Mouse (Mus musculus): ENCODE data around the gene Sdhb. TPM values are rescaled to one million over a fixed set of nuclear protein-coding genes. Genes with fewer than 3 reads are reported as not detected.

Gene Sdhb
- polyA plus RNA-seq, 1 experiment: 103 TPM

GRCm38 (mm10) chr4:141010526-141010925 is 49.5 kb downstream of the Sdhb start:
- Histone ChIP-seq H3K9me3 (replicated peaks; ENCODE audit: control insufficient read depth, insufficient read depth, low read length, poor library complexity, severe bottlenecking) (peaks cover 9% of the 10 kb centered on the region; the same call in 1 of the 2 replicates), H3K27me3 (ENCODE audit: control insufficient read depth, insufficient read depth, low read length, poor library complexity, severe bottlenecking) (no peaks in the 10 kb centered on the region), H3K9ac (ENCODE audit: low read depth, poor library complexity, severe bottlenecking) (peak overlapping the region; percentile 23; the same call in 1 of the 2 replicates), H3K4me3 (ENCODE audit: low read depth, low read length) (peak overlapping the region; percentile 43), H3K36me3 (ENCODE audit: control insufficient read depth, insufficient read depth, low read length, poor library complexity, severe bottlenecking) (no peaks in the 10 kb centered on the region), H3K4me1 (ENCODE audit: control insufficient read depth, insufficient read depth, low read length) (no peaks in the 10 kb centered on the region), H3K27ac (ENCODE audit: insufficient read depth, low read length) (no peak overlapping the region)
- TF ChIP-seq CTCF (IDR thresholded peaks at IDR 0.05; ENCODE audit: low read depth, low read length): no peak
- no peak for TF ChIP-seq EP300 (IDR thresholded peaks at IDR 0.05; ENCODE audit: insufficient read depth, low read depth, low read length)
- no peak for TF ChIP-seq POLR2A (IDR thresholded peaks at IDR 0.05; ENCODE audit: insufficient read depth, low read length)

GRCm38 (mm10) chr4:141010941-141011429 is 50.0 kb downstream of the Sdhb start:
- TF ChIP-seq CTCF (IDR thresholded peaks at IDR 0.05; ENCODE audit: low read depth, low read length): no peak
- no peak for TF ChIP-seq EP300 (IDR thresholded peaks at IDR 0.05; ENCODE audit: insufficient read depth, low read depth, low read length)
- no peak for TF ChIP-seq POLR2A (IDR thresholded peaks at IDR 0.05; ENCODE audit: insufficient read depth, low read length)
- Histone ChIP-seq H3K4me3 (ENCODE audit: low read depth, low read length) (peak overlapping the region; percentile 43), H3K27ac (ENCODE audit: insufficient read depth, low read length) (no peak overlapping the region), H3K9me3 (replicated peaks; ENCODE audit: control insufficient read depth, insufficient read depth, low read length, poor library complexity, severe bottlenecking) (peaks cover 9% of the 10 kb centered on the region; the same call in 1 of the 2 replicates), H3K9ac (ENCODE audit: low read depth, poor library complexity, severe bottlenecking) (peak overlapping the region; percentile 23; the same call in 1 of the 2 replicates), H3K4me1 (ENCODE audit: control insufficient read depth, insufficient read depth, low read length) (no peaks in the 10 kb centered on the region), H3K36me3 (ENCODE audit: control insufficient read depth, insufficient read depth, low read length, poor library complexity, severe bottlenecking) (no peaks in the 10 kb centered on the region), H3K27me3 (ENCODE audit: control insufficient read depth, insufficient read depth, low read length, poor library complexity, severe bottlenecking) (no peaks in the 10 kb centered on the region)

- Histone ChIP-seq H3K9ac (ENCODE audit: low read depth, poor library complexity, severe bottlenecking) (no peak overlapping the region), H3K36me3 (ENCODE audit: control insufficient read depth, insufficient read depth, low read length, poor library complexity, severe bottlenecking) (no peaks in the 10 kb centered on the region), H3K27ac (ENCODE audit: insufficient read depth, low read length) (no peak overlapping the region), H3K27me3 (ENCODE audit: control insufficient read depth, insufficient read depth, low read length, poor library complexity, severe bottlenecking) (no peaks in the 10 kb centered on the region), H3K4me1 (ENCODE audit: control insufficient read depth, insufficient read depth, low read length) (no peaks in the 10 kb centered on the region), H3K4me3 (ENCODE audit: low read depth, low read length) (no peak overlapping the region), H3K9me3 (replicated peaks; ENCODE audit: control insufficient read depth, insufficient read depth, low read length, poor library complexity, severe bottlenecking) (peaks cover 9% of the 10 kb centered on the region; the same call in 1 of the 2 replicates)
- TF ChIP-seq EP300 (IDR thresholded peaks at IDR 0.05; ENCODE audit: insufficient read depth, low read depth, low read length): no peak
- no peak for TF ChIP-seq POLR2A (IDR thresholded peaks at IDR 0.05; ENCODE audit: insufficient read depth, low read length)
- TF ChIP-seq CTCF (IDR thresholded peaks at IDR 0.05; ENCODE audit: low read depth, low read length): no peak
Measured at GRCm38 (mm10) chr4:141011556-141012328, 50.7 kb downstream of the Sdhb start.

GRCm38 (mm10) chr4:141012558-141012957 is 51.6 kb downstream of the Sdhb start:
- Histone ChIP-seq H3K4me1 (ENCODE audit: control insufficient read depth, insufficient read depth, low read length) (no peaks in the 10 kb centered on the region), H3K27me3 (ENCODE audit: control insufficient read depth, insufficient read depth, low read length, poor library complexity, severe bottlenecking) (no peaks in the 10 kb centered on the region), H3K4me3 (ENCODE audit: low read depth, low read length) (no peak overlapping the region), H3K27ac (ENCODE audit: insufficient read depth, low read length) (no peak overlapping the region), H3K9me3 (replicated peaks; ENCODE audit: control insufficient read depth, insufficient read depth, low read length, poor library complexity, severe bottlenecking) (peaks cover 9% of the 10 kb centered on the region; the same call in 1 of the 2 replicates), H3K36me3 (ENCODE audit: control insufficient read depth, insufficient read depth, low read length, poor library complexity, severe bottlenecking) (no peaks in the 10 kb centered on the region), H3K9ac (ENCODE audit: low read depth, poor library complexity, severe bottlenecking) (no peak overlapping the region)
- TF ChIP-seq EP300 (IDR thresholded peaks at IDR 0.05; ENCODE audit: insufficient read depth, low read depth, low read length) (no peak), CTCF (IDR thresholded peaks at IDR 0.05; ENCODE audit: low read depth, low read length) (no peak), POLR2A (IDR thresholded peaks at IDR 0.05; ENCODE audit: insufficient read depth, low read length) (no peak)

GRCm38 (mm10) chr4:141014114-141014513 is 53.1 kb downstream of the Sdhb start:
- no peaks in the 10 kb centered on the region for H3K4me1 ChIP-seq (ENCODE audit: control insufficient read depth, insufficient read depth, low read length)
- no peak for TF ChIP-seq EP300 (IDR thresholded peaks at IDR 0.05; ENCODE audit: insufficient read depth, low read depth, low read length)
- TF ChIP-seq POLR2A (IDR thresholded peaks at IDR 0.05; ENCODE audit: insufficient read depth, low read length): no peak
- no peak for TF ChIP-seq CTCF (IDR thresholded peaks at IDR 0.05; ENCODE audit: low read depth, low read length)
- no peaks in the 10 kb centered on the region for H3K36me3 ChIP-seq (ENCODE audit: control insufficient read depth, insufficient read depth, low read length, poor library complexity, severe bottlenecking)
- H3K27me3 ChIP-seq (ENCODE audit: control insufficient read depth, insufficient read depth, low read length, poor library complexity, severe bottlenecking): no peaks in the 10 kb centered on the region
- H3K9me3 ChIP-seq (replicated peaks; ENCODE audit: control insufficient read depth, insufficient read depth, low read length, poor library complexity, severe bottlenecking): peaks cover 4% of the 10 kb centered on the region; the same call in 1 of the 2 replicates
- H3K27ac ChIP-seq (ENCODE audit: insufficient read depth, low read length): no peak overlapping the region
- H3K9ac ChIP-seq (ENCODE audit: low read depth, poor library complexity, severe bottlenecking): no peak overlapping the region
- H3K4me3 ChIP-seq (ENCODE audit: low read depth, low read length): no peak overlapping the region

- no peaks in the 10 kb centered on the region for H3K27me3 ChIP-seq (ENCODE audit: control insufficient read depth, insufficient read depth, low read length, poor library complexity, severe bottlenecking)
- H3K9ac ChIP-seq (ENCODE audit: low read depth, poor library complexity, severe bottlenecking): no peak overlapping the region
- H3K4me3 ChIP-seq (ENCODE audit: low read depth, low read length): no peak overlapping the region
- no peak for TF ChIP-seq EP300 (IDR thresholded peaks at IDR 0.05; ENCODE audit: insufficient read depth, low read depth, low read length)
- TF ChIP-seq POLR2A (IDR thresholded peaks at IDR 0.05; ENCODE audit: insufficient read depth, low read length): no peak
- TF ChIP-seq CTCF (IDR thresholded peaks at IDR 0.05; ENCODE audit: low read depth, low read length): no peak
- no peaks in the 10 kb centered on the region for H3K36me3 ChIP-seq (ENCODE audit: control insufficient read depth, insufficient read depth, low read length, poor library complexity, severe bottlenecking)
- no peak overlapping the region for H3K27ac ChIP-seq (ENCODE audit: insufficient read depth, low read length)
- peaks cover under 1% of the 10 kb centered on the region; the same call in 1 of the 2 replicates for H3K9me3 ChIP-seq (replicated peaks; ENCODE audit: control insufficient read depth, insufficient read depth, low read length, poor library complexity, severe bottlenecking)
- no peaks in the 10 kb centered on the region for H3K4me1 ChIP-seq (ENCODE audit: control insufficient read depth, insufficient read depth, low read length)
Measured at GRCm38 (mm10) chr4:141014856-141015255, 53.9 kb downstream of the Sdhb start.
